Mouse (Mus musculus): Measurements from ENCODE around the gene Zfp839.

The Zfp839 gene

DNA sequence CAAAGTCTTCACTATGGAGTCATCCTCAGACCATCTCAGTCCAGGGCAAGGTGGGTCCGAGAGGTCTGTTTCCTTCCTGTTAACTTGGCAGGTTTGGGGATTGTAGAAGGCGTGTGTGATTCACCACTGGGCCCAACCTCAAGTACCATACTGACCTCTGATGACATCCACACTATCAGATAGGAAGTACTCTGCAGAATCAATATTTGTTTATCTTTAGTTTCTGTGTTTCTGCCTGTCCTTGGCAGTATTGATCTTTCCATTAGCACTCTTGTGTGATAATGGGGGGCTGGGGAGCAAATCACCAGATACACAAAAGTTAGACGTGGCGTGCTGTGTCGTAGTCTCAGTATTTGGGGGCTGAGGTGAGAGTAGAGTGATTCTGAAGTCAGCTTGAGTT lies 21.2 kb downstream of the Zfp839 start:
- in situ Hi-C loops (cut with MboI): no loop called here

GRCm38 (mm10) chr12:110875351-110875750 lies 25.3 kb downstream of the Zfp839 start:
- in situ Hi-C loops (cut with MboI): no loop called here

- in situ Hi-C loops (cut with MboI): no loop called here
Measured at GRCm38 (mm10) chr12:110882291-110882690, 32.2 kb downstream of the Zfp839 start.

DNA sequence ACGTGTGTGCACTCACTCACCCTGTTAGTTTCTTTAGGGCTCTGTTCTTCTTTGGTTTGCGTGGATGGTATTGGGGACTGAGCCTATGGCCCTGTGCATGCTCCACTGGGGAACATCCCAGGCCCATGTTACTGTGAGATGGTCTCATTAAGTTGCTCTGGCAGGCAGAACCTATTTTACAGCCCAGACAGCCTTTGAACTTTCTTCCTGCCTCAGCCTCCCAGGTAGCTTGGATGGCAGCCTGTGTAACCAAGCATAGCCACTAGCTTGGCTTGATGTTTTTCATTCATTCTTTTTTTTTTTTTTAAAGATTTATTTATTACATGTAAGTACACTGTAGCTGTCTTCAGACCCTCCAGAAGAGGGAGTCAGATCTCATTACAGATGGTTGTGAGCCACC lies 35.2 kb downstream of the Zfp839 start:
- in situ Hi-C loops (cut with MboI): no loop called here

- in situ Hi-C loops (cut with MboI): no loop called here
Measured at GRCm38 (mm10) chr12:110888106-110888505, 38.1 kb downstream of the Zfp839 start.

DNA sequence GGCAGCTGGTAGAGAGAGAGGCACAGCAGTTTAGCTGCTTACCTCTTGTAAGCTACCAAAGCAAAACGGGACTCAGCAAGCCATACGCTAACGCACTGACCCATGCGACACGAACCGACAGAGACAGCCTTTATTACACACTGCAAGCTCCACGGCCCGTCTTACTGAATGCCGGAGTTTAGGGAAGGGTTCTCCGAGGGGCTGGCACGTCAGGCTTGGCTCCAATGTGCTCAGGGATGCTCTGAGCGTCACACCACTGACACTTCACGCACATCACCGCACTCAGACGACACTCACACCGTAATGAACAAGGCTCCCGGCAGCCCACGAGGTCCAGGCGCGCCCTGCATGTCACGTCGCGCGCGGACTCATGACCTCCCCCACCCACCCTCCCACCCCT lies 38.6 kb downstream of the Zfp839 start:
- in situ Hi-C loops (cut with MboI): no loop called here

- in situ Hi-C loops (cut with MboI): no loop called here
Measured at GRCm38 (mm10) chr12:110889036-110890020, 39.3 kb downstream of the Zfp839 start, which contains the start of the genes Cinp and Tecpr2. Gene Cinp, minus strand, starts transcription at chr12:110889145. Gene Tecpr2, plus strand, starts transcription at chr12:110889264.

- in situ Hi-C loops (cut with MboI): no loop called here
Measured at GRCm38 (mm10) chr12:110891887-110892286, 41.8 kb downstream of the Zfp839 start.

- in situ Hi-C loops (cut with MboI): no loop called here
Measured at GRCm38 (mm10) chr12:110902106-110902505, 52.1 kb downstream of the Zfp839 start.

DNA sequence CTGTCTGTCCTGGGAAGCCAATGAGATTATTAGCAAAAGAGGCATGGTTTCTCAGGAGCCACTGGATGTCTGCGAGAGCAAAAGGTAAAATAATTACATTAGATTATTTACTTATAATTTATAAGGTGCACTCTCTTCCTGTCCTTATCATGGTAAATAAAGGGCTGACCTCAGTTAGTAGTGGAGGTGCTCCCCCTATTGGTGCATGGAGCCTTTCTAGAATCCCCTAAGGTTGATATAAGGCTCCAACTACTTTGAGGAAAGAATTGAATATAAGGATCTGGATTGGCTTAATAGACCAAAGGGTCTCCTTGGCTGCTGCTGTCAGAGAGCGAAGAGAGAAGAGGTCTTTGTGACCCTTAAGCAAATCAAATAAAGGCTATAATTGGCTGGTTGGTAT lies 53.5 kb downstream of the Zfp839 start:
- in situ Hi-C loops (cut with MboI): no loop called here

DNA sequence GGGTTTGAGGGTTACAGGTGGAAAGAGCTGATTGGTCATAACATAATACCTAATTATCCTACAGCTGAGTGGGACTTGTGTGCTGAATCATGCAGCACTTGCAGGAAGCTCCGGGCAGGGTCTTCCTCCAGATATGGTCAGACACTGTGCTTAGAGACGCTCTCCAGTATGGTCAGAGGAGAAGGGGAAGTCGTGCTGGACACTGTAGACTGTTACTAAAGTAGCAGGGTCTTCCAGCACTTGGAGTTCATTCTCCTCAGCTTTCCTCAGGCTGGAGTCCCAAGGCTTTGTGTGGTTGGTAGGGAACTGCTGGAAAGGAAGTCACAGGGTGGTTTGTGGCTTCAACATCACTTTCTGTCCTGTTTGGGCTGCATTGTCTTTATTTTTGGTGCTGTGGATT lies 57.8 kb downstream of the Zfp839 start:
- in situ Hi-C loops (cut with MboI): no loop called here

GRCm38 (mm10) chr12:110909962-110910361 lies 59.9 kb downstream of the Zfp839 start:
- in situ Hi-C loops (cut with MboI): no loop called here

DNA sequence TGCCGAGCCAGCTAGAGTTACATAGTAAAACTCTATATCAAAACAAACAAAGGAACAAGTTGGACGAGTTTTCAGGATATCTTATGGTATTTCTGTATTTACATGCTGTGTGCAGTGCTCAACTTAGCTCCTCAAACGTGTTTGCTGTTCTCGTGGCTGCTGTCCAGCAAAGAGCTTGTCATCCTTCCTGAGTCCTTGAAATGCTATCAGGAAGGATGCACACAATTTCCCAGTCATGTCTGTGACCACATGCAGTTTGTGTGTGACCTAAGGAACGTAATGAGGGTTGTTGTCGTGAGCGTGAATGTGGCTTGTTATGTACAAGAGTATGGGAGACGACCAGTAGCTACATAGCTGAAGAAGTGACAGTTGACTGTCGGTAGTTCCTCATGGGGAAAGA lies 65.7 kb downstream of the Zfp839 start:
- in situ Hi-C loops (cut with MboI): no loop called here

Measured in mature B cell (primary cell).